In the genomic region with DNA sequence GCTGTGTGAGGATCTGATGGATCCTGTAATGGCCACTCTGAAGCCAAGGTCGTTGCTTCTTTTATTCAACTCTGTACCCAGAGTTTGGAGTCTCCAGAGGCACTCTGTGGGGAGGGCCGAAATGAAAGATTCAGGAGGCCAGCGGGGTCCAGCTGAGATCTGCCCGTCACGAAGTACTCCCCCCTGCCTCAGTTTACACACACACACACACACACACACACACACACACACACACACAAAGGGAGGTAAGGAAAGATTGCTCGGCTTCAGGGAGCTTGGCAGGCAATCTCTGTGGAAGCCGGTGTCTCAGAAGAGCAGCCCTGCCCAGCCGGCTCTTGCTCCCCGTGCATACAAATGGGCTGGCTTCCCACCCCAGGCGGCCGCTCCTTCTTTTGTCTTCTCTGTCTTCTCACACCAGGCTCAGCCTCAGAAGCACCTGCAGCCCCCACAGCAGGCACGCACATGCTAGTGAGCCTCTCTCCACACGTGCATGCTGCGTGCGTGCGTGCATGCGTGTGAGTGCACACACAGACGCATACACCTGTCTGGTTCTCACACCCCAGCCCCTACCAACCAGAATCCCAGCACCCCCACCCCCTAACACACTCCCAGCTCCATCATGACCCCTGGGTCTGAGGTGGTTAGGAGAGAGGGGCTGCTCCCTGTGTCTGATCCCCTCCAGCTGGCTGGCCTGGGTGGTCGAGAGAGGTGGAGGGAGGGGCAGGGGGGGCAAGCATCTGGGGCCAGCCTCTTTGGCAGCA, we compare ENCODE assay signal across 11 mouse cellular contexts.
DNase-seq lines count a peak whose midpoint lies in the region; ATAC-seq and TF ChIP-seq lines count a peak whose summit lies in the region.
"Had no signal": no experiment of that assay in that cellular context is flagged by ENCODE, and none has a peak within 500 bp of the region (broad histone marks: within the 10 kb centered on the region; RNA-seq: fewer than 3 reads in every experiment).

No protein-coding gene starts in this region.

- no peak overlapping the region for H3K4me3 ChIP-seq in hindbrain, embryonic 12.5 days
- H3K4me3 ChIP-seq in midbrain, postnatal 0 days (ENCODE audit: low read depth, low read length): no peak overlapping the region
- H3K4me3 ChIP-seq in liver, embryonic 11.5 days (ENCODE audit: low read depth, low read length): no peak overlapping the region

- ATAC-seq in hindbrain, embryonic 12.5 days (ENCODE audit: low FRiP score): peak; percentile 59
- ATAC-seq in midbrain, postnatal 0 days (ENCODE audit: low FRiP score): peak; percentile 18
- ATAC-seq in liver, embryonic 11.5 days (replicated peaks; ENCODE audit: low FRiP score): no peak

- 4% methylated on average over 19 of the region's 19 CpGs for WGBS in hindbrain, embryonic 12.5 days
- WGBS in midbrain, postnatal 0 days: 9% methylated on average over 19 of the region's 19 CpGs
- 52% methylated on average over 19 of the region's 19 CpGs for WGBS in liver, embryonic 11.5 days

- TF ChIP-seq POLR2A in brain, embryonic 14.5 days (IDR thresholded peaks at IDR 0.05; ENCODE audit: borderline replicate concordance, extremely low read depth, insufficient read depth, insufficient read length, poor library complexity, severe bottlenecking): no peak

- TF ChIP-seq CTCF in brain, embryonic 14.5 days (IDR thresholded peaks at IDR 0.05; ENCODE audit: borderline replicate concordance, extremely low read depth, insufficient read depth, insufficient read length): no peak
- TF ChIP-seq CTCF in midbrain, postnatal 0 days (IDR thresholded peaks at IDR 0.05): no peak

- no peaks in the 10 kb centered on the region for H3K9me3 ChIP-seq in hindbrain, embryonic 12.5 days (replicated peaks)
- no peaks in the 10 kb centered on the region for H3K9me3 ChIP-seq in midbrain, postnatal 0 days (ENCODE audit: low read length)
- no peaks in the 10 kb centered on the region for H3K9me3 ChIP-seq in liver, embryonic 11.5 days (ENCODE audit: control insufficient read depth, low read length)

- peaks cover 90% of the 10 kb centered on the region for H3K4me1 ChIP-seq in hindbrain, embryonic 12.5 days
- peaks cover 37% of the 10 kb centered on the region for H3K4me1 ChIP-seq in midbrain, postnatal 0 days (ENCODE audit: insufficient read depth, low read length)
- H3K4me1 ChIP-seq in liver, embryonic 11.5 days (replicated peaks; ENCODE audit: control insufficient read depth, insufficient read depth, low read length): peaks cover 2% of the 10 kb centered on the region; the same call in 1 of the 2 replicates

- peak overlapping the region; percentile 97 for H3K27ac ChIP-seq in hindbrain, embryonic 12.5 days
- peak overlapping the region; percentile 70 for H3K27ac ChIP-seq in midbrain, postnatal 0 days (ENCODE audit: low read depth, low read length)
- H3K27ac ChIP-seq in liver, embryonic 11.5 days (ENCODE audit: low read depth, low read length): no peak overlapping the region

- no peaks in the 10 kb centered on the region for H3K27me3 ChIP-seq in hindbrain, embryonic 12.5 days
- H3K27me3 ChIP-seq in midbrain, postnatal 0 days (ENCODE audit: insufficient read depth, low read length): no peaks in the 10 kb centered on the region
- peaks cover 6% of the 10 kb centered on the region for H3K27me3 ChIP-seq in liver, embryonic 11.5 days (replicated peaks; ENCODE audit: control insufficient read depth, insufficient read depth, low read length)

- peak overlapping the region; percentile 32 for H3K4me2 ChIP-seq in hindbrain, embryonic 12.5 days (replicated peaks)
- H3K4me2 ChIP-seq in midbrain, postnatal 0 days (ENCODE audit: low read depth, low read length, poor library complexity, severe bottlenecking): no peak overlapping the region
- H3K4me2 ChIP-seq in liver, embryonic 11.5 days: no peak overlapping the region

- peak overlapping the region; percentile 46 for H3K9ac ChIP-seq in hindbrain, embryonic 12.5 days
- peak overlapping the region; percentile 6 for H3K9ac ChIP-seq in midbrain, postnatal 0 days (replicated peaks; ENCODE audit: low read length, poor library complexity, severe bottlenecking)
- H3K9ac ChIP-seq in liver, embryonic 11.5 days (ENCODE audit: low read depth, low read length): no peak overlapping the region

- peak; percentile 63 for DNase-seq in embryo, embryonic 10 days (ENCODE audit: low spot score)
- no peak for DNase-seq in embryo, embryonic 9.5 days (ENCODE audit: extremely low spot score)
- DNase-seq in brain, embryonic 14.5 days (ENCODE audit: low read depth): peak; percentile 91
- DNase-seq in midbrain, postnatal 0 days (ENCODE audit: low spot score): peak; percentile 66
- no peak for DNase-seq in liver, embryonic 11.5 days (ENCODE audit: low spot score)
- no peak for DNase-seq in adrenal gland, postnatal 25 days
- DNase-seq in cerebellum, adult 11-12 months: no peak
- DNase-seq: heart, postnatal 10 days; kidney, postnatal 36 days; spleen, adult 18-20 months had no signal

- no peaks in the 10 kb centered on the region for H3K36me3 ChIP-seq in hindbrain, embryonic 12.5 days
- H3K36me3 ChIP-seq in midbrain, postnatal 0 days (ENCODE audit: insufficient read depth, low read length): no peaks in the 10 kb centered on the region
- no peaks in the 10 kb centered on the region for H3K36me3 ChIP-seq in liver, embryonic 11.5 days (ENCODE audit: control insufficient read depth, insufficient read depth, low read length)

Comparison
In these comparisons a context has a peak if more than half of its experiments do, and no peak if none do; other contexts are left out.
1. DNase-seq: peak in embryo, embryonic 10 days (single experiment), brain, embryonic 14.5 days (single experiment) and midbrain, postnatal 0 days (single experiment); none in embryo, embryonic 9.5 days (single experiment), liver, embryonic 11.5 days (single experiment), adrenal gland, postnatal 25 days (single experiment) and cerebellum, adult 11-12 months (single experiment).